Comparison of ENCODE assay signal across 22 mouse cellular contexts in genomic region chr5:93145504-93145903, GRCm38 (mm10). TPM values are rescaled to one million over a fixed set of nuclear protein-coding genes. Genes with fewer than 3 reads are reported as not detected.
A peak's percentile ranks its signal among the peaks of the same experiment; 100 is the strongest.
DNase-seq lines count a peak whose midpoint lies in the region; ATAC-seq and TF ChIP-seq lines count a peak whose summit lies in the region.
"Had no signal": no experiment of that assay in that cellular context is flagged by ENCODE, and none has a peak within 500 bp of the region (broad histone marks: within the 10 kb centered on the region; RNA-seq: fewer than 3 reads in every experiment).

No protein-coding gene starts in this region.

- H3K9ac ChIP-seq in liver, embryonic 12.5 days: no peak overlapping the region
- no peak overlapping the region for H3K9ac ChIP-seq in liver, postnatal 0 days (replicated peaks)
- H3K9ac ChIP-seq in embryonic facial prominence, embryonic 13.5 days: no peak overlapping the region
- H3K9ac ChIP-seq in heart, embryonic 11.5 days (ENCODE audit: low read depth, low read length): no peak overlapping the region
- H3K9ac ChIP-seq: heart, embryonic 12.5 days; hindbrain, embryonic 15.5 days; liver, embryonic 15.5 days; neural tube, embryonic 15.5 days had no signal

- H3K27me3 ChIP-seq in liver, embryonic 12.5 days (replicated peaks): no peaks in the 10 kb centered on the region
- no peaks in the 10 kb centered on the region for H3K27me3 ChIP-seq in liver, postnatal 0 days (ENCODE audit: insufficient read depth, low read length)
- no peaks in the 10 kb centered on the region for H3K27me3 ChIP-seq in embryonic facial prominence, embryonic 13.5 days
- H3K27me3 ChIP-seq in heart, embryonic 11.5 days (ENCODE audit: control insufficient read depth, insufficient read depth, low read length): no peaks in the 10 kb centered on the region
- H3K27me3 ChIP-seq: heart, embryonic 12.5 days; hindbrain, embryonic 15.5 days; liver, embryonic 15.5 days; neural tube, embryonic 15.5 days had no signal

- ATAC-seq in liver, embryonic 12.5 days: peak; percentile 40; the same call in 1 of the 2 replicates
- ATAC-seq in liver, postnatal 0 days: no peak
- ATAC-seq in embryonic facial prominence, embryonic 13.5 days (ENCODE audit: insufficient number of reproducible peaks, insufficient read depth, low FRiP score, low TSS enrichment, low read depth): no peak
- peak; percentile 43; the same call in 1 of the 2 replicates for ATAC-seq in megakaryocyte progenitor cell, adult 5-6 weeks (replicated peaks; ENCODE audit: poor library complexity)
- no peak for ATAC-seq in heart, embryonic 11.5 days (replicated peaks; ENCODE audit: insufficient number of reproducible peaks, low FRiP score, low TSS enrichment)
- ATAC-seq: forebrain, embryonic 14.5 days; midbrain, embryonic 16.5 days had no signal

- H3K4me1 ChIP-seq in liver, embryonic 12.5 days: peaks cover 39% of the 10 kb centered on the region
- H3K4me1 ChIP-seq in liver, postnatal 0 days (ENCODE audit: insufficient read depth): peaks cover 12% of the 10 kb centered on the region
- peaks cover 44% of the 10 kb centered on the region for H3K4me1 ChIP-seq in embryonic facial prominence, embryonic 13.5 days
- peaks cover 43% of the 10 kb centered on the region for H3K4me1 ChIP-seq in heart, embryonic 11.5 days (ENCODE audit: control insufficient read depth, insufficient read depth, low read length)

- H3K9me3 ChIP-seq in liver, embryonic 12.5 days (replicated peaks): no peaks in the 10 kb centered on the region
- no peaks in the 10 kb centered on the region for H3K9me3 ChIP-seq in liver, postnatal 0 days (ENCODE audit: low read length)
- no peaks in the 10 kb centered on the region for H3K9me3 ChIP-seq in embryonic facial prominence, embryonic 13.5 days
- no peaks in the 10 kb centered on the region for H3K9me3 ChIP-seq in heart, embryonic 11.5 days (replicated peaks; ENCODE audit: control insufficient read depth, low read length)
- H3K9me3 ChIP-seq: heart, embryonic 12.5 days; hindbrain, embryonic 15.5 days; liver, embryonic 15.5 days; neural tube, embryonic 15.5 days had no signal

- H3K4me2 ChIP-seq in liver, embryonic 12.5 days: no peak overlapping the region
- no peak overlapping the region for H3K4me2 ChIP-seq in liver, postnatal 0 days (ENCODE audit: low read depth, low read length)
- H3K4me2 ChIP-seq in embryonic facial prominence, embryonic 13.5 days: no peak overlapping the region
- no peak overlapping the region for H3K4me2 ChIP-seq in heart, embryonic 11.5 days
- H3K4me2 ChIP-seq: heart, embryonic 12.5 days; hindbrain, embryonic 15.5 days; liver, embryonic 15.5 days; neural tube, embryonic 15.5 days had no signal

- 63% methylated on average over 6 of the region's 6 CpGs for WGBS in liver, embryonic 12.5 days (ENCODE audit: insufficient replicate concordance)
- 67% methylated on average over 6 of the region's 6 CpGs for WGBS in liver, postnatal 0 days (ENCODE audit: insufficient replicate concordance)
- 86% methylated on average over 6 of the region's 6 CpGs for WGBS in embryonic facial prominence, embryonic 13.5 days
- WGBS in heart, embryonic 11.5 days (ENCODE audit: insufficient replicate concordance): 85% methylated on average over 6 of the region's 6 CpGs

- TF ChIP-seq CTCF in liver, postnatal 0 days (IDR thresholded peaks at IDR 0.05; ENCODE audit: low read depth): no peak

- peaks cover 44% of the 10 kb centered on the region for H3K36me3 ChIP-seq in liver, embryonic 12.5 days
- H3K36me3 ChIP-seq in liver, postnatal 0 days (replicated peaks; ENCODE audit: insufficient read depth, low read length): peaks cover 5% of the 10 kb centered on the region
- H3K36me3 ChIP-seq in embryonic facial prominence, embryonic 13.5 days: peaks cover 40% of the 10 kb centered on the region
- no peaks in the 10 kb centered on the region; the same call in none of the 2 replicates for H3K36me3 ChIP-seq in heart, embryonic 11.5 days (ENCODE audit: control insufficient read depth, insufficient read depth, low read length)

- intact Hi-C loops in heart, postnatal 36 days (cut with DNase I): no loop called here

- peak; percentile 85 for DNase-seq in heart, adult 11 months
- DNase-seq in heart, postnatal 36 days: no peak
- DNase-seq in liver, postnatal 0 days: no peak
- DNase-seq in ovary, postnatal 14 days (ENCODE audit: low spot score): no peak
- DNase-seq: cerebellum, adult 11 months; embryo, embryonic 11 days; heart, postnatal 14 days; kidney, adult 18-20 months; kidney, postnatal 25 days; right cerebral cortex, postnatal 25 days; thymus, postnatal 25 days had no signal

- no peak overlapping the region for H3K4me3 ChIP-seq in liver, embryonic 12.5 days
- H3K4me3 ChIP-seq in liver, postnatal 0 days (ENCODE audit: low read depth, low read length): no peak overlapping the region
- H3K4me3 ChIP-seq in embryonic facial prominence, embryonic 13.5 days: no peak overlapping the region
- H3K4me3 ChIP-seq in heart, embryonic 11.5 days (ENCODE audit: low read depth, low read length): no peak overlapping the region
- H3K4me3 ChIP-seq: erythroblast, embryonic 14.5 days; heart, embryonic 12.5 days; hindbrain, embryonic 15.5 days; liver, embryonic 15.5 days; neural tube, embryonic 15.5 days had no signal

- TF ChIP-seq EP300 in liver, postnatal 0 days (IDR thresholded peaks at IDR 0.05; ENCODE audit: low read depth): no peak

- H3K27ac ChIP-seq in liver, embryonic 12.5 days: no peak overlapping the region
- no peak overlapping the region for H3K27ac ChIP-seq in liver, postnatal 0 days (ENCODE audit: low read depth)
- H3K27ac ChIP-seq in embryonic facial prominence, embryonic 13.5 days: 0 out of 2 replicates have a peak overlapping the region, but pooled peaks have one; percentile 7
- no peak overlapping the region for H3K27ac ChIP-seq in heart, embryonic 11.5 days (ENCODE audit: low read depth, low read length)
- H3K27ac ChIP-seq: hindbrain, embryonic 15.5 days; liver, embryonic 15.5 days had no signal

RNA-seq across cellular contexts. Expression of gene Sept11, which starts 52.3 kb away (rescaled TPM):
- total RNA-seq in heart, postnatal 36 days (2021): 10 to 100 TPM; 29.9 to 32.5 TPM
- polyA plus RNA-seq in liver, embryonic 12.5 days (2016; fragmentation: Nextera tagmentation; extraction: Ambion mirVana): 57.6 and 59.0 TPM in 2 replicates
- 12.1 and 12.2 TPM in 2 replicates for polyA plus RNA-seq in liver, postnatal 0 days (2015; fragmentation: Nextera tagmentation; extraction: Ambion mirVana)
- polyA plus RNA-seq in embryonic facial prominence, embryonic 13.5 days (2015; fragmentation: Nextera tagmentation; extraction: Ambion mirVana): 220 and 238 TPM in 2 replicates
- 63.7 and 70.3 TPM in 2 replicates for total RNA-seq in megakaryocyte progenitor cell, adult 5-6 weeks (2015)
- 63.4 and 69.0 TPM in 2 replicates for total RNA-seq in megakaryocyte progenitor cell, adult 5-6 weeks (2017)
- polyA plus RNA-seq in heart, embryonic 11.5 days (2014; fragmentation: Nextera tagmentation; extraction: Ambion mirVana): 96.6 and 97.3 TPM in 2 replicates

Comparison
In these comparisons a context has a peak if more than half of its experiments do, and no peak if none do; other contexts are left out.
1. ATAC-seq: peak in liver, embryonic 12.5 days (single experiment) and megakaryocyte progenitor cell, adult 5-6 weeks (single experiment); none in liver, postnatal 0 days (single experiment), embryonic facial prominence, embryonic 13.5 days (single experiment) and heart, embryonic 11.5 days (single experiment).